Mouse (Mus musculus) limb, embryonic 12.5 days (tissue): ENCODE results near the gene Scgb3a1. TPM values are rescaled to one million over a fixed set of nuclear protein-coding genes. Genes with fewer than 3 reads are reported as not detected.

Source experiments
- polyA plus RNA-seq: library from polyadenylated mRNA; unstranded; fragments of >200 nt; fragmentation: Nextera tagmentation; extraction: Ambion mirVana; gene quantifications from 2 replicates; pipeline ENCODE4 v1.2.1, GENCODE M21; 2016

The Scgb3a1 gene
- polyA plus RNA-seq, 1 experiment from 2014 or later = not detected

Other genes with a start within 250 kb of the Scgb3a1 start
- gene Olfr1389, start 240.5 kb upstream of the Scgb3a1 start, polyA plus RNA-seq = not detected in 2 replicates
- 0.11 and 0.13 TPM in 2 replicates for gene Olfr1388, start 227.0 kb upstream of the Scgb3a1 start, polyA plus RNA-seq
- gene Olfr1387, start 208.3 kb upstream of the Scgb3a1 start, polyA plus RNA-seq = not detected in 2 replicates
- gene Olfr1386, start 198.6 kb upstream of the Scgb3a1 start, polyA plus RNA-seq = not detected in 2 replicates
- not detected in 2 replicates for gene Olfr1385, start 174.5 kb upstream of the Scgb3a1 start, polyA plus RNA-seq
- not detected in 2 replicates for gene Olfr1384, start 156.9 kb upstream of the Scgb3a1 start, polyA plus RNA-seq
- gene Olfr1383, start 144.0 kb upstream of the Scgb3a1 start, polyA plus RNA-seq = not detected in 2 replicates
- gene Olfr1382, start 135.4 kb upstream of the Scgb3a1 start, polyA plus RNA-seq = not detected in 2 replicates
- gene Olfr1381, start 120.2 kb upstream of the Scgb3a1 start, polyA plus RNA-seq = not detected in 2 replicates
- not detected in 2 replicates for gene Olfr1380, start 106.7 kb upstream of the Scgb3a1 start, polyA plus RNA-seq
- gene Flt4, start 54.3 kb upstream of the Scgb3a1 start, polyA plus RNA-seq = 3.3 and 4.4 TPM in 2 replicates
- gene Cnot6, start 49.1 kb downstream of the Scgb3a1 start, polyA plus RNA-seq = 93.2 and 95.3 TPM in 2 replicates
- gene Gfpt2, start 130.6 kb downstream of the Scgb3a1 start, polyA plus RNA-seq = 37.0 and 37.5 TPM in 2 replicates
- 38.6 and 44.5 TPM in 2 replicates for gene Mapk9, start 183.1 kb downstream of the Scgb3a1 start, polyA plus RNA-seq
- 0.10 and 0.11 TPM in 2 replicates for gene Rasgef1c, start 238.2 kb downstream of the Scgb3a1 start, polyA plus RNA-seq